ENCODE assay signal across 9 mouse cellular contexts in genomic region chr3:107459773-107460431, GRCm38 (mm10). TPM values are rescaled to one million over a fixed set of nuclear protein-coding genes. Genes with fewer than 3 reads are reported as not detected.
DNase-seq lines count a peak whose midpoint lies in the region; ATAC-seq and TF ChIP-seq lines count a peak whose summit lies in the region.
"Had no signal": no experiment of that assay in that cellular context is flagged by ENCODE, and none has a peak within 500 bp of the region (broad histone marks: within the 10 kb centered on the region; RNA-seq: fewer than 3 reads in every experiment).

No protein-coding gene starts in this region.

- H3K27ac ChIP-seq in kidney, postnatal 0 days, result no peak overlapping the region
- no peak overlapping the region for H3K27ac ChIP-seq in embryonic facial prominence, embryonic 13.5 days
- H3K27ac ChIP-seq in intestine, embryonic 15.5 days, result no peak overlapping the region
- no peak overlapping the region for H3K27ac ChIP-seq in neural tube, embryonic 15.5 days (replicated peaks)
- H3K27ac ChIP-seq: macrophage had no signal

- H3K9me3 ChIP-seq in kidney, postnatal 0 days (replicated peaks; ENCODE audit: low read length), result no peaks in the 10 kb centered on the region
- no peaks in the 10 kb centered on the region for H3K9me3 ChIP-seq in embryonic facial prominence, embryonic 13.5 days
- H3K9me3 ChIP-seq in intestine, embryonic 15.5 days, result no peaks in the 10 kb centered on the region
- no peaks in the 10 kb centered on the region for H3K9me3 ChIP-seq in neural tube, embryonic 15.5 days (replicated peaks)

- ATAC-seq in kidney, postnatal 0 days (replicated peaks; ENCODE audit: low FRiP score, low read depth), result peak; percentile 38
- ATAC-seq in embryonic facial prominence, embryonic 13.5 days (ENCODE audit: insufficient number of reproducible peaks, insufficient read depth, low FRiP score, low TSS enrichment, low read depth), result no peak
- peak; percentile 72 for ATAC-seq in intestine, embryonic 15.5 days
- ATAC-seq in neural tube, embryonic 15.5 days (ENCODE audit: low FRiP score), result peak; percentile 67

- DNase-seq in kidney, postnatal 0 days (ENCODE audit: low spot score), result no peak
- no peak for DNase-seq in kidney, postnatal 36 days
- peak; percentile 20 for DNase-seq in adrenal gland, postnatal 25 days
- no peak for DNase-seq in spleen, postnatal 14 days (ENCODE audit: low spot score in 2 of 2)
- DNase-seq in kidney, adult 9 months, result no peak

- 0 out of 2 replicates have a peak overlapping the region, but pooled peaks have one; percentile 18 for H3K9ac ChIP-seq in kidney, postnatal 0 days (ENCODE audit: low read depth, low read length)
- peak overlapping the region; percentile 54 for H3K9ac ChIP-seq in embryonic facial prominence, embryonic 13.5 days
- peak overlapping the region; percentile 20; the same call in 1 of the 2 replicates for H3K9ac ChIP-seq in intestine, embryonic 15.5 days
- H3K9ac ChIP-seq in neural tube, embryonic 15.5 days (replicated peaks), result peak overlapping the region; percentile 62

- WGBS in kidney, postnatal 0 days, result 0% methylated on average over 59 of the region's 69 CpGs
- under 1% methylated on average over 60 of the region's 69 CpGs for WGBS in embryonic facial prominence, embryonic 13.5 days
- under 1% methylated on average over 62 of the region's 69 CpGs for WGBS in intestine, embryonic 15.5 days
- under 1% methylated on average over 57 of the region's 69 CpGs for WGBS in neural tube, embryonic 15.5 days

- H3K4me2 ChIP-seq in kidney, postnatal 0 days (ENCODE audit: low read length), result peak overlapping the region; percentile 83
- H3K4me2 ChIP-seq in embryonic facial prominence, embryonic 13.5 days, result peak overlapping the region; percentile 99
- H3K4me2 ChIP-seq in intestine, embryonic 15.5 days (replicated peaks), result peak overlapping the region; percentile 91
- peak overlapping the region; percentile 99 for H3K4me2 ChIP-seq in neural tube, embryonic 15.5 days

- TF ChIP-seq CTCF in kidney, postnatal 0 days (IDR thresholded peaks at IDR 0.05; ENCODE audit: low read depth), result no peak

- H3K27me3 ChIP-seq in kidney, postnatal 0 days (ENCODE audit: insufficient read depth, low read length), result peaks cover 71% of the 10 kb centered on the region
- peaks cover 91% of the 10 kb centered on the region for H3K27me3 ChIP-seq in embryonic facial prominence, embryonic 13.5 days
- peaks cover 81% of the 10 kb centered on the region for H3K27me3 ChIP-seq in intestine, embryonic 15.5 days (replicated peaks)
- H3K27me3 ChIP-seq in neural tube, embryonic 15.5 days (replicated peaks), result peaks cover 82% of the 10 kb centered on the region

- peaks cover 12% of the 10 kb centered on the region; the same call in 1 of the 2 replicates for H3K4me1 ChIP-seq in kidney, postnatal 0 days (replicated peaks; ENCODE audit: insufficient read depth, low read length)
- peaks cover 26% of the 10 kb centered on the region for H3K4me1 ChIP-seq in embryonic facial prominence, embryonic 13.5 days
- H3K4me1 ChIP-seq in intestine, embryonic 15.5 days (replicated peaks), result peaks cover 22% of the 10 kb centered on the region
- H3K4me1 ChIP-seq in neural tube, embryonic 15.5 days, result peaks cover 49% of the 10 kb centered on the region

- peak overlapping the region; percentile 46 for H3K4me3 ChIP-seq in kidney, postnatal 0 days (replicated peaks; ENCODE audit: low read depth, low read length)
- H3K4me3 ChIP-seq in embryonic facial prominence, embryonic 13.5 days, result peak overlapping the region; percentile 57
- peak overlapping the region; percentile 46 for H3K4me3 ChIP-seq in intestine, embryonic 15.5 days (replicated peaks)
- peak overlapping the region; percentile 66 for H3K4me3 ChIP-seq in neural tube, embryonic 15.5 days (replicated peaks)

- H3K36me3 ChIP-seq in kidney, postnatal 0 days (ENCODE audit: insufficient read depth, low read length), result no peaks in the 10 kb centered on the region
- H3K36me3 ChIP-seq in embryonic facial prominence, embryonic 13.5 days, result no peaks in the 10 kb centered on the region
- H3K36me3 ChIP-seq in intestine, embryonic 15.5 days, result no peaks in the 10 kb centered on the region
- H3K36me3 ChIP-seq in neural tube, embryonic 15.5 days, result no peaks in the 10 kb centered on the region

RNA-seq across cellular contexts. Expression of gene Kcnc4, which starts 0.6 kb away (rescaled TPM):
- 0.08 and 0.12 TPM in 2 replicates for polyA plus RNA-seq in kidney, postnatal 0 days (2015; fragmentation: Nextera tagmentation; extraction: Ambion mirVana)
- total RNA-seq in adrenal gland, postnatal 25 days (2021), result 7.6 and 8.3 TPM in 2 replicates
- polyA plus RNA-seq in embryonic facial prominence, embryonic 13.5 days (2015; fragmentation: Nextera tagmentation; extraction: Ambion mirVana), result 0.21 and 0.22 TPM in 2 replicates
- polyA plus RNA-seq in intestine, embryonic 15.5 days (2015; fragmentation: Nextera tagmentation; extraction: Ambion mirVana), result 0.11 and 0.23 TPM in 2 replicates
- 9.1 TPM in 2 replicates for polyA plus RNA-seq in neural tube, embryonic 15.5 days (2015; fragmentation: Nextera tagmentation; extraction: Ambion mirVana)
- polyA plus RNA-seq: macrophage had no signal

RNA-seq across cellular contexts. Expression of gene Slc6a17, which starts 57.9 kb away (rescaled TPM):
- 4.2 and 4.9 TPM in 2 replicates for polyA plus RNA-seq in kidney, postnatal 0 days (2015; fragmentation: Nextera tagmentation; extraction: Ambion mirVana)
- 2.1 and 2.7 TPM in 2 replicates for total RNA-seq in adrenal gland, postnatal 25 days (2021)
- 9.5 and 10.3 TPM in 2 replicates for polyA plus RNA-seq in embryonic facial prominence, embryonic 13.5 days (2015; fragmentation: Nextera tagmentation; extraction: Ambion mirVana)
- 1.0 and 2.6 TPM in 2 replicates for polyA plus RNA-seq in intestine, embryonic 15.5 days (2015; fragmentation: Nextera tagmentation; extraction: Ambion mirVana)
- polyA plus RNA-seq in neural tube, embryonic 15.5 days (2015; fragmentation: Nextera tagmentation; extraction: Ambion mirVana), result 13.9 and 16.9 TPM in 2 replicates
